Mouse (Mus musculus) midbrain, postnatal 0 days (tissue): Measurements from ENCODE around the gene Pkm. TPM values are rescaled to one million over a fixed set of nuclear protein-coding genes. Genes with fewer than 3 reads are reported as not detected.

Experiments used
- ATAC-seq: fragments of 200-750 bp; cut with Nextera tagmentation; 2 replicates; pipeline ENCODE4 v1.8.0; 2017; ENCODE audit warnings: moderate number of reproducible peaks, mild to moderate bottlenecking, moderate TSS enrichment, moderate library complexity; ENCODE audit not compliant: low FRiP score
- DNase-seq: peaks from one replicate; pipeline ENCODE4 v3.0.0-alpha.2; 2015; ENCODE audit warnings: low spot score
- H3K27ac ChIP-seq: fragments of 300-500 bp; sonication (generic); 2 replicates; pipeline ENCODE4 v1.5.1; 2014; ENCODE audit warnings: low read depth, mild to moderate bottlenecking, low read length, mixed read lengths
- H3K27me3 ChIP-seq: fragments of 300-500 bp; sonication (generic); 2 replicates; pipeline ENCODE4 v1.6.1; 2014; ENCODE audit warnings: low read length, control low read depth, mixed read lengths; ENCODE audit not compliant: insufficient read depth
- H3K36me3 ChIP-seq: fragments of 300-500 bp; sonication (generic); 2 replicates; pipeline ENCODE4 v1.6.1; 2014; ENCODE audit warnings: low read length, control low read depth, mixed read lengths; ENCODE audit not compliant: insufficient read depth
- H3K4me1 ChIP-seq: fragments of 300-500 bp; sonication (generic); 2 replicates; pipeline ENCODE4 v1.6.1; 2014; ENCODE audit warnings: mild to moderate bottlenecking, control low read depth, antibody characterized with exemption, low read length, mixed read lengths; ENCODE audit not compliant: insufficient read depth
- H3K4me2 ChIP-seq: fragments of 300-500 bp; sonication (generic); 2 replicates; pipeline ENCODE4 v1.6.1; 2014; ENCODE audit warnings: low read depth, mild to moderate bottlenecking, low read length, mixed read lengths; ENCODE audit not compliant: poor library complexity, severe bottlenecking
- H3K4me3 ChIP-seq: fragments of 300-500 bp; sonication (generic); 2 replicates; pipeline ENCODE4 v1.5.1; 2014; ENCODE audit warnings: low read depth, mild to moderate bottlenecking, low read length, moderate library complexity
- H3K9ac ChIP-seq: fragments of 300-500 bp; sonication (generic); replicated peaks from 2 replicates; pipeline ENCODE4 v1.6.1; 2014; ENCODE audit warnings: mild to moderate bottlenecking, low read length, moderate library complexity, mixed read lengths; ENCODE audit not compliant: poor library complexity, severe bottlenecking
- H3K9me3 ChIP-seq: fragments of 300-500 bp; sonication (generic); 2 replicates; pipeline ENCODE4 v1.6.1; 2016; ENCODE audit warnings: low read length, control low read depth
- CTCF ChIP-seq: IDR thresholded peaks from 2 replicates; pipeline ENCODE4 v1.5.1; 2016; ENCODE audit warnings: antibody characterized with exemption, mild to moderate bottlenecking
- whole genome bisulfite sequencing: fragments of 180-500 bp; shearing (Covaris S2); extraction: QIAGEN DNeasy Blood & Tissue Kit; methylation state at CpG from one replicate; pipeline ENCODE4 v1.1.7; 2014; 5-methylcytosine and 5-hydroxymethylcytosine counted together
- polyA plus RNA-seq: library from polyadenylated mRNA; unstranded; fragments of >200 nt; fragmentation: Nextera tagmentation; extraction: Ambion mirVana; gene quantifications from 2 replicates; pipeline ENCODE4 v1.2.1, GENCODE M21; 2015
- total RNA-seq: library from RNA; depleted of rRNA; stranded (reverse); fragments of >200 nt; gene quantifications from 2 replicates; pipeline ENCODE4 v1.2.3, GENCODE M21; 2014; rRNA removed

Pkm gene
- total RNA-seq (722 and 739 TPM in 2 replicates), polyA plus RNA-seq (780 and 851 TPM in 2 replicates)

DNA sequence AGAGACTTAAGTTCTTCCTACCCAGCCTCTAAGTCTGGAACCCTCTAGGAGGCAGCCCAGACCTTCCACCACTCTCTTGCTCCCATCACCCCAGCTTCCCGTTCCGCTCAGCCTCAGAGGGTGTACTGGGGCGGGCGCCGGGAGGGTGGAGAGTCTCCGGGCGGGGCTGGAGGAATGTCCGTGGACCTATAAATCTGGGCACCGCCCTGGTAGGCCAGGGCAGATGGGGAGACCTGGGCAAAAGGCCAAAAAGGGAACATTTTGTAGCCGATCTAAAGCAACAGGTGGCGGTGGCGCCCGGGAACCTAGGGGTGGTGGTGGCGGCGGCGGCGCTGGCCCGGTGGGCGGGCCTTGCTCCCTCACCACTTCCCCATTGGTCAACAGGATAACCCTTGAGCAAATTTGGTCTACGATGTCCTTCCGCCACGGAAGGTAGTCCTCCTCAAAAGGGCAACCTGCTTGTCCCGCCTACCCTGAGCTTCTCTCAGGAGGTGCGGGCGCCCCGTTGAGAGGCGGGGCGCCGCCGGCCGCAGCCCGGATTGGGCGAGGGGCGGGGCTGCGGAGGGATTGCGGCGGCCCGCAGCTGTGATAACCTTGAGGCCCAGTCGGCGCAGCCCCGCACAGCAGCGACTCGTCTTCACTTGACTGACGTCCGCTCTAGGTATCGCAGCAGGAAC lies at the start of gene Pkm:
Gene Pkm (plus strand): TSS at position 411 of the 677 bp plus-strand sequence.
- TF ChIP-seq CTCF: peak; percentile 38; the same call in 1 of the 2 replicates
- Histone ChIP-seq H3K27me3 (no peaks in the 10 kb centered on the region), H3K27ac (peak within 1 kb of the TSS; percentile 95), H3K9me3 (no peaks in the 10 kb centered on the region), H3K36me3 (peaks cover 6% of the 10 kb centered on the region), H3K9ac (peak within 1 kb of the TSS; percentile 87), H3K4me3 (peak within 1 kb of the TSS; percentile 81), H3K4me2 (peak within 1 kb of the TSS; percentile 56), H3K4me1 (peaks cover 17% of the 10 kb centered on the region; the same call in 1 of the 2 replicates)
- ATAC-seq (peak; percentile 91), DNase-seq (peak; percentile 98)
- whole genome bisulfite sequencing: under 1% methylated on average over 46 of the region's 46 CpGs

DNA sequence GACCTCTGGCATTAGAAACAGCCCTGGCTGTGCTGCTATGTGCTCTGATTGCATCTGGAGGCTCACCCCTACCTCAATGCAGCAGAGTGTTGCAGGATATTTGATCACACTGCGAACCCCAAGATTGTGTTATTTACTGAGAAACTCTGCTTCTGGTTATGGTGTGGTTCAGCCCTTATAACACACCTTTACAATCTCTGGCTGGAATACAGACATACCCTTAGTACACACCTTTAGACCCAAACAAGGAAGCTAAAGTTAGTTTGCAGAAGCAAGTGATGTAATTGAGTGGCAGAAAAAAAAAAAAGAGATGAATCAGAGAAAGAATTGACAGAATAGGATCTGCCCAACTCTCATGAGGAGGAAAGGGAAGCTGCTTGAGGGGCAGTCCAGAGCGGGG lies 45.2 kb upstream of the Pkm start:
- H3K36me3 ChIP-seq: peaks cover 7% of the 10 kb centered on the region; the same call in 1 of the 2 replicates
- no peak for TF ChIP-seq CTCF
- no peak for DNase-seq
- H3K9me3 ChIP-seq: no peaks in the 10 kb centered on the region
- H3K4me1 ChIP-seq: no peaks in the 10 kb centered on the region
- H3K27ac ChIP-seq: no peak overlapping the region
- no peak overlapping the region for H3K4me3 ChIP-seq
- ATAC-seq: no peak
- no peak overlapping the region for H3K4me2 ChIP-seq
- H3K9ac ChIP-seq: no peak overlapping the region
- H3K27me3 ChIP-seq: no peaks in the 10 kb centered on the region
- 86% methylated on average over 2 of the region's 2 CpGs for WGBS

DNA sequence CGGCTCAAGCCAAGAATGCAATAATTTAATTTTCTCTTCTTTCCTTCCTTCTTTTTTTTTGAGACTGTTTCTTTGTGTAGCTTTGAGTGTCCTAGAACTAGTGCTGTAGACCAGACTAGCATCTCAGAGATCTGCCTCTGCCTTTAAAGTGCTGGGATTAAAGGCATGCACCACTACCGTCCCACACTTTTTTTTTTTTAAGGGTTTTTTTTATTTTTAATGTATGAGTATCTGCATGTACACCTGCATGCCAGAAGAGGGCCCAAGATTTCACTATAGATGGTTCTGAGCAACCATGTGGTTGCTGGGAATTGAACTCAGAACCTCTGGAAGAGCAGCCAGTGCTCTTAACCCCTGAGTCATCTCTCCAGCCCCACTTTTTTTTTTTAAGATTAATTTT lies 40.4 kb upstream of the Pkm start:
- H3K9me3 ChIP-seq: no peaks in the 10 kb centered on the region
- TF ChIP-seq CTCF: no peak
- H3K27me3 ChIP-seq: no peaks in the 10 kb centered on the region
- H3K4me1 ChIP-seq: peaks cover 2% of the 10 kb centered on the region
- no peaks in the 10 kb centered on the region for H3K36me3 ChIP-seq
- DNase-seq (no peak), ATAC-seq (no peak)
- no peak overlapping the region for H3K9ac ChIP-seq
- no peak overlapping the region for H3K4me2 ChIP-seq
- H3K4me3 ChIP-seq: no peak overlapping the region
- no peak overlapping the region for H3K27ac ChIP-seq
- WGBS: 90% methylated on average over 2 of the region's 2 CpGs

DNA sequence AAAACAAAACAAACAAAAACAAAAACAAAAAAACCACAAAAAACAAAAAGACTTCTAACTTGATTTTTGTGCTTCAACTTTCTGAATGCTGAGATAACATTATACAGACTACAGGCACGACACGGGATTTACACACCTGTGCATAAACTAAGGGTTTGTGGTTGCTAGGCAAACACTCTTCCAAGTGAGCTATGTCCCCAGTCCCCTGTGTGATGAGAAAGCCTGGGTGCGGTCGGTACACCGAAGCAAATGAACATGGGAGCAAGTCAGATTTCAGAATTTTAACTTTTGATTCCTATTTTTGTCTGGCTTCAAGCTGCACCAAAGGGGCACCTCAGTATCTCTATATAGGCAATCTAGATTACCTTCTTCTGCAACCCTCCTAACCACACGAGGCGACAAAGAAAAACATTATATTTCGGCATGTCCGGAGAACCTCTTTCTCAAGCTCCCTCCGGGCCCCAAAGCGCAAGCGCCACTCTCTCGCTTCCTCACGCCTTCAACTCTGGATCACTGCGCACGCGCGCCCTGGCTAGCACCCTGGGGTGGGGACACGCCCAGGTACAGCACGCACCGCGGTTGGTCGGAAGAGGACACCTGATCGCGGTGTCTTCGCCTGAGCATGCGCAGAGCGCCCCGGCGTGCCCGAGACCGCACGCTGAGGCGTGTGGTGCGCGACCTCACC lies 39.4 kb upstream of the Pkm start, which contains the start of gene Parp6:
Gene Parp6 (plus strand): TSS at position 663 of the 685 bp plus-strand sequence.
- ATAC-seq: peak; percentile 98
- H3K4me2 ChIP-seq: peak within 1 kb of the TSS; percentile 64
- H3K4me3 ChIP-seq: peak within 1 kb of the TSS; percentile 88
- peaks cover 2% of the 10 kb centered on the region for H3K4me1 ChIP-seq
- H3K27ac ChIP-seq: peak within 1 kb of the TSS; percentile 87
- H3K9me3 ChIP-seq: no peaks in the 10 kb centered on the region
- DNase-seq: peak; percentile 99
- WGBS: under 1% methylated on average over 36 of the region's 36 CpGs
- no peaks in the 10 kb centered on the region for H3K27me3 ChIP-seq
- peak; percentile 57 for TF ChIP-seq CTCF
- H3K36me3 ChIP-seq: no peaks in the 10 kb centered on the region
- H3K9ac ChIP-seq: peak within 1 kb of the TSS; percentile 81

DNA sequence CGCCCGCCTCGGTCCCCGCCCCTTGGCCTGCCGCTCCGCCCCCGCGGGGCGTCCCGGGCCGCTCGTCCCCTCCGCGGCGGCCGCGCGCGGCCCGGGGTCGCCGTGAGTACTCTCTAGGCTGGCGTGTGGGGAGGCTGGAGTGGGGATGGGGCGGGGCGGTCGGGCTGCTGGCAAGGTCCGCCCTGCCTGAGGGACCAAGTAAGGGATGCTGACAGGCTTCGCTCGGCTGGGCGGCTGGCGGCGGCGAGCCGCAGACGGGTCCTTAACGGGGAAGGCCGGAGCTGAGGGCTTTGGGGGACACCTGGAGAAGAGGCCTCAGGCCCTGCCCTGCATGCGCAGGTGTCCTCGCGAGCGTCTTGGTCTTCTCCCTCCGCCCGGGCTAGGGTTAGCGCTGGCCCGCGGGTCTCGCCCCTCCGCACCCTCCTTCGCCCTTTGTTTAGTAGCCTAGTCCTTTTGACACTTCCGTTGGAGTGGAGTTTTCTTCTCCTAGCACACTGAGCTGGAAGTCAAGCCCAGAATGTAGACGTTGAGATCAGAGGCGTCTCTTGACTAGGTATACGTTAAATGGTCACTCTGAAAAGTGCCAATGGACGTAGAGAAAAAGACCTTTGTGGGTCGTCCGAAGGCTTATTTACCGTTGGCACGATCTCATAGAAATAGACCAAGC lies 38.7 kb upstream of the Pkm start:
- no peak for TF ChIP-seq CTCF
- ATAC-seq: no peak; the same call in 1 of the 2 replicates

More for the DNA sequence above, 38.7 kb upstream of the Pkm start:
- H3K4me3 ChIP-seq: peak overlapping the region; percentile 88
- H3K36me3 ChIP-seq: peaks cover 4% of the 10 kb centered on the region; the same call in 1 of the 2 replicates
- no peaks in the 10 kb centered on the region for H3K27me3 ChIP-seq
- peaks cover 2% of the 10 kb centered on the region for H3K4me1 ChIP-seq
- H3K4me2 ChIP-seq: peak overlapping the region; percentile 64
- H3K27ac ChIP-seq: peak overlapping the region; percentile 87
- DNase-seq: peak; percentile 14
- under 1% methylated on average over 53 of the region's 58 CpGs for WGBS
- H3K9ac ChIP-seq: peak overlapping the region; percentile 81
- no peaks in the 10 kb centered on the region for H3K9me3 ChIP-seq
